Mouse (Mus musculus) brain, embryonic 14.5 days (tissue): ENCODE measurements around the gene Junb.
A peak's percentile ranks its signal among the peaks of the same experiment; 100 is the strongest.

ENCODE experiments used
- CTCF ChIP-seq: fragments of 200-500 bp; IDR thresholded peaks from 2 replicates; pipeline ENCODE4 v1.5.1; 2012; ENCODE audit warnings: inconsistent platforms, mild to moderate bottlenecking, moderate library complexity, borderline replicate concordance; ENCODE audit not compliant: insufficient read depth, insufficient read length; ENCODE audit errors: extremely low read depth
- POLR2A ChIP-seq: fragments of 200-500 bp; IDR thresholded peaks from 2 replicates; pipeline ENCODE4 v1.6.1; 2012; ENCODE audit warnings: mild to moderate bottlenecking, inconsistent platforms, borderline replicate concordance; ENCODE audit not compliant: poor library complexity, insufficient read depth, insufficient read length, severe bottlenecking; ENCODE audit errors: extremely low read depth

GRCm38 (mm10) chr8:84973803-84974542 is 4.5 kb downstream of the Junb start:
- TF ChIP-seq CTCF (peak; percentile 78; the same call in 1 of the 2 replicates), POLR2A (no peak)
